Mouse (Mus musculus) limb, embryonic 15.5 days (tissue): Measurements from ENCODE around the gene Zg16. TPM values are rescaled to one million over a fixed set of nuclear protein-coding genes. Genes with fewer than 3 reads are reported as not detected.
A peak's percentile ranks its signal among the peaks of the same experiment; 100 is the strongest.
"Not testable (repeated sequence)": the region's sequence is repeated elsewhere in the genome, so short reads cannot be mapped to it uniquely, and the experiment has no call there.

Experiments
- ATAC-seq: fragments of 200-750 bp; cut with Nextera tagmentation; 2 replicates; pipeline ENCODE4 v1.8.0; 2017; ENCODE audit warnings: low read depth, moderate TSS enrichment; ENCODE audit not compliant: insufficient number of reproducible peaks, low FRiP score, low TSS enrichment
- H3K27ac ChIP-seq: fragments of 300-500 bp; sonication (generic); 2 replicates; pipeline ENCODE4 v1.5.1; 2015; ENCODE audit warnings: moderate library complexity, mild to moderate bottlenecking, inconsistent platforms
- H3K27me3 ChIP-seq: fragments of 300-500 bp; sonication (generic); 2 replicates; pipeline ENCODE4 v1.6.1; 2015; ENCODE audit warnings: inconsistent platforms
- H3K36me3 ChIP-seq: fragments of 300-500 bp; sonication (generic); 2 replicates; pipeline ENCODE4 v1.6.1; 2015; ENCODE audit warnings: inconsistent platforms
- H3K4me1 ChIP-seq: fragments of 300-500 bp; sonication (generic); 2 replicates; pipeline ENCODE4 v1.6.1; 2015; ENCODE audit warnings: inconsistent platforms
- H3K4me2 ChIP-seq: fragments of 300-500 bp; sonication (generic); 2 replicates; pipeline ENCODE4 v1.6.1; 2015; ENCODE audit warnings: mild to moderate bottlenecking, inconsistent platforms
- H3K4me3 ChIP-seq: fragments of 300-500 bp; sonication (generic); 2 replicates; pipeline ENCODE4 v1.5.1; 2015; ENCODE audit warnings: mild to moderate bottlenecking, inconsistent platforms
- H3K9ac ChIP-seq: fragments of 300-500 bp; sonication (generic); 2 replicates; pipeline ENCODE4 v1.6.1; 2015; ENCODE audit warnings: inconsistent platforms
- H3K9me3 ChIP-seq: fragments of 300-500 bp; sonication (generic); 2 replicates; pipeline ENCODE4 v1.6.1; 2016; ENCODE audit warnings: inconsistent platforms
- whole genome bisulfite sequencing: fragments of 180-500 bp; shearing (Covaris S2); methylation state at CpG from one replicate; pipeline ENCODE4 v1.1.7; 2015; 5-methylcytosine and 5-hydroxymethylcytosine counted together
- polyA plus RNA-seq: library from polyadenylated mRNA; unstranded; fragments of >200 nt; fragmentation: Nextera tagmentation; extraction: Ambion mirVana; gene quantifications from 2 replicates; pipeline ENCODE4 v1.2.1, GENCODE M21; 2015

Zg16 gene
- not detected in 2 replicates for polyA plus RNA-seq

GRCm38 (mm10) chr7:127087278-127088010 is at the start of gene Zg16:
Gene Zg16 (minus strand): TSS chr7:127087328.
- H3K36me3 ChIP-seq, H3K27me3 ChIP-seq, H3K4me3 ChIP-seq, H3K9me3 ChIP-seq, H3K27ac ChIP-seq, H3K4me2 ChIP-seq, ATAC-seq, H3K9ac ChIP-seq: not testable (repeated sequence)
- H3K4me1 ChIP-seq = peaks cover 10% of the 10 kb centered on the region
- WGBS = 76% methylated on average over 6 of the region's 6 CpGs

- no peaks in the 10 kb centered on the region for H3K27me3 ChIP-seq
Measured at GRCm38 (mm10) chr7:127136181-127137071, 49.3 kb upstream of the Zg16 start.

GRCm38 (mm10) chr7:127134821-127135447 is 47.8 kb upstream of the Zg16 start:
- no peaks in the 10 kb centered on the region for H3K4me1 ChIP-seq
- H3K9me3 ChIP-seq = no peaks in the 10 kb centered on the region
- H3K27me3 ChIP-seq = no peaks in the 10 kb centered on the region
- no peak overlapping the region for H3K9ac ChIP-seq
- ATAC-seq = no peak
- H3K4me3 ChIP-seq = no peak overlapping the region
- no peak overlapping the region for H3K4me2 ChIP-seq
- H3K36me3 ChIP-seq = no peaks in the 10 kb centered on the region
- H3K27ac ChIP-seq = no peak overlapping the region
- WGBS = 78% methylated on average over 11 of the region's 11 CpGs

More at GRCm38 (mm10) chr7:127136181-127137071, 49.3 kb upstream of the Zg16 start:
- WGBS = 82% methylated on average over 22 of the region's 22 CpGs
- Histone ChIP-seq H3K27ac (no peak overlapping the region), H3K4me3 (no peak overlapping the region), H3K9me3 (no peaks in the 10 kb centered on the region), H3K4me2 (no peak overlapping the region), H3K36me3 (no peaks in the 10 kb centered on the region), H3K9ac (no peak overlapping the region), H3K4me1 (no peaks in the 10 kb centered on the region)
- no peak for ATAC-seq

GRCm38 (mm10) chr7:127133125-127133524 is 46.0 kb upstream of the Zg16 start:
- H3K36me3 ChIP-seq = no peaks in the 10 kb centered on the region
- H3K4me3 ChIP-seq = no peak overlapping the region
- no peak for ATAC-seq
- no peak overlapping the region for H3K4me2 ChIP-seq
- no peak overlapping the region for H3K9ac ChIP-seq
- WGBS = 71% methylated on average over 5 of the region's 5 CpGs
- no peaks in the 10 kb centered on the region for H3K27me3 ChIP-seq
- no peaks in the 10 kb centered on the region for H3K4me1 ChIP-seq
- no peak overlapping the region for H3K27ac ChIP-seq
- H3K9me3 ChIP-seq = no peaks in the 10 kb centered on the region

GRCm38 (mm10) chr7:127129638-127130037 is 42.5 kb upstream of the Zg16 start:
- Histone ChIP-seq H3K27me3 (no peaks in the 10 kb centered on the region), H3K4me2 (no peak overlapping the region), H3K27ac (no peak overlapping the region), H3K4me1 (no peaks in the 10 kb centered on the region), H3K9me3 (no peaks in the 10 kb centered on the region), H3K9ac (no peak overlapping the region), H3K36me3 (no peaks in the 10 kb centered on the region), H3K4me3 (no peak overlapping the region)
- no peak for ATAC-seq
- 13% methylated on average over 4 of the region's 4 CpGs for WGBS

GRCm38 (mm10) chr7:127121911-127122270 is 34.8 kb upstream of the Zg16 start, which contains the start of gene Qprt:
Gene Qprt (minus strand): TSS chr7:127122226.
- Histone ChIP-seq H3K27ac (no peak within 1 kb of the TSS), H3K36me3 (no peaks in the 10 kb centered on the region), H3K4me1 (peaks cover 25% of the 10 kb centered on the region), H3K4me3 (peak within 1 kb of the TSS; percentile 15), H3K9ac (no peak within 1 kb of the TSS), H3K27me3 (peaks cover 35% of the 10 kb centered on the region), H3K9me3 (no peaks in the 10 kb centered on the region), H3K4me2 (0 out of 2 replicates have a peak within 1 kb of the TSS, but pooled peaks have one; percentile 17)
- 14% methylated on average over 7 of the region's 7 CpGs for WGBS
- no peak for ATAC-seq

- Histone ChIP-seq H3K27ac (no peak overlapping the region), H3K9me3 (no peaks in the 10 kb centered on the region), H3K4me1 (peaks cover 25% of the 10 kb centered on the region), H3K36me3 (no peaks in the 10 kb centered on the region), H3K27me3 (peaks cover 35% of the 10 kb centered on the region), H3K9ac (no peak overlapping the region), H3K4me2 (0 out of 2 replicates have a peak overlapping the region, but pooled peaks have one; percentile 17), H3K4me3 (peak overlapping the region; percentile 15)
- 17% methylated on average over 21 of the region's 21 CpGs for WGBS
- ATAC-seq = no peak
Measured at GRCm38 (mm10) chr7:127121061-127121910, 34.2 kb upstream of the Zg16 start.

GRCm38 (mm10) chr7:127118671-127119445 is 31.7 kb upstream of the Zg16 start:
- H3K4me1 ChIP-seq = peaks cover 25% of the 10 kb centered on the region
- ATAC-seq = no peak
- no peaks in the 10 kb centered on the region for H3K9me3 ChIP-seq
- no peak overlapping the region for H3K4me3 ChIP-seq
- no peak overlapping the region for H3K4me2 ChIP-seq
- WGBS = 65% methylated on average over 14 of the region's 14 CpGs
- no peak overlapping the region for H3K9ac ChIP-seq
- peaks cover 35% of the 10 kb centered on the region for H3K27me3 ChIP-seq
- H3K36me3 ChIP-seq = no peaks in the 10 kb centered on the region
- no peak overlapping the region for H3K27ac ChIP-seq

GRCm38 (mm10) chr7:127117948-127118347 is 30.8 kb upstream of the Zg16 start:
- no peak overlapping the region for H3K27ac ChIP-seq
- H3K4me1 ChIP-seq = peaks cover 29% of the 10 kb centered on the region
- no peak for ATAC-seq
- WGBS = 20% methylated on average over 5 of the region's 5 CpGs
- no peaks in the 10 kb centered on the region for H3K36me3 ChIP-seq
- H3K27me3 ChIP-seq = peaks cover 35% of the 10 kb centered on the region
- no peak overlapping the region for H3K4me2 ChIP-seq
- no peak overlapping the region for H3K4me3 ChIP-seq
- no peaks in the 10 kb centered on the region for H3K9me3 ChIP-seq
- H3K9ac ChIP-seq = no peak overlapping the region

- WGBS = 49% methylated on average over 11 of the region's 11 CpGs
- H3K9me3 ChIP-seq = no peaks in the 10 kb centered on the region
- no peak overlapping the region for H3K4me2 ChIP-seq
- H3K4me3 ChIP-seq = no peak overlapping the region
- peaks cover 26% of the 10 kb centered on the region for H3K4me1 ChIP-seq
- ATAC-seq = no peak
- H3K9ac ChIP-seq = no peak overlapping the region
- no peaks in the 10 kb centered on the region for H3K36me3 ChIP-seq
- H3K27me3 ChIP-seq = peaks cover 22% of the 10 kb centered on the region
- H3K27ac ChIP-seq = peak overlapping the region; percentile 40; the same call in 1 of the 2 replicates
Measured at GRCm38 (mm10) chr7:127116331-127116935, 29.3 kb upstream of the Zg16 start.
